ENCODE assay signal across 9 mouse cellular contexts in the genomic region with DNA sequence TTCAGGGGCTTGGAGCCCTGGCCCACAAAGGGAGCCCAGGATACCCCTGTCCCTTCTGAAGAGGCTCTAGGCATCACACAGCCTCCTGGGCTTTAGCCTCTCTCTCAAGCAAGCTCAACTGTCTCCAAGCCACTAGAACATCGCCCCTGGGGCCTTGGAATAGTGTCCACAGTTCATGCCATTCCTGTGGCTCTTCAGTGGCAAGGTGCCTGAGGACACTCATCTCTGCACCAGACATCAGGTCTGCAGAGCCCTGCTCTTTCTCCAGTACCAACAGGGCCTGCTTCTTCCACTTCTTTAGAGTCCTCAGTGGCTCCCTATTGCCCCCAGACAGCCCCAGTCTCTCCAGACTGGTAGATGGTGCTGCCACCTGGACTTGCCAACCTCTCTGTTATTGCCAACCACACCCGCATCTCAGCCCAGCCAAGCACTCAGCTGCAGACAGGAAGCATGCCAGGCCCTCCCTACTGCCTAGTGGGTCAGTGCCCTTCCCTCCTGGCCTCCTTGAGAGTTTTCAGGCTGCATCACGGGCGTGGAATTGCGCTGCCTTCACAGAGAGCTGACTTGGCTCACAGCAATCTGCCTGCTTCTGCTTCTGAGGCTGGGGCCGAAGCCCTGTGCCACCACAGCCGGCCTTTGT. TPM values are rescaled to one million over a fixed set of nuclear protein-coding genes. Genes with fewer than 3 reads are reported as not detected.
A peak's percentile ranks its signal among the peaks of the same experiment; 100 is the strongest.
DNase-seq lines count a peak whose midpoint lies in the region; ATAC-seq and TF ChIP-seq lines count a peak whose summit lies in the region.
"Had no signal": no experiment of that assay in that cellular context is flagged by ENCODE, and none has a peak within 500 bp of the region (broad histone marks: within the 10 kb centered on the region; RNA-seq: fewer than 3 reads in every experiment).

No protein-coding gene starts in this region.

- no peak overlapping the region for H3K4me3 ChIP-seq in lung, postnatal 0 days (ENCODE audit: low read depth, low read length)
- H3K4me3 ChIP-seq in midbrain, embryonic 15.5 days: no peak overlapping the region
- H3K4me3 ChIP-seq: neural tube, embryonic 12.5 days had no signal

- 49% methylated on average over 7 of the region's 7 CpGs for WGBS in lung, postnatal 0 days
- WGBS in midbrain, embryonic 15.5 days: 80% methylated on average over 7 of the region's 7 CpGs

- 0 out of 2 replicates have a peak, but pooled peaks have one; percentile 10 for ATAC-seq in erythroid progenitor cell, adult 5-6 weeks (replicated peaks; ENCODE audit: low FRiP score, poor library complexity, severe bottlenecking)
- peak; percentile 65 for ATAC-seq in lung, postnatal 0 days
- ATAC-seq in midbrain, embryonic 15.5 days (replicated peaks): no peak
- no peak for ATAC-seq in activated CD4-positive, CD25-positive, alpha-beta regulatory T cell, adult 4 months

- no peak overlapping the region for H3K4me2 ChIP-seq in lung, postnatal 0 days (replicated peaks; ENCODE audit: low read depth, low read length)
- H3K4me2 ChIP-seq in midbrain, embryonic 15.5 days: no peak overlapping the region
- H3K4me2 ChIP-seq: neural tube, embryonic 12.5 days had no signal

- H3K4me1 ChIP-seq in lung, postnatal 0 days (ENCODE audit: insufficient read depth, low read depth, low read length): peaks cover 57% of the 10 kb centered on the region
- H3K4me1 ChIP-seq in midbrain, embryonic 15.5 days: peaks cover 7% of the 10 kb centered on the region; the same call in 1 of the 2 replicates
- H3K4me1 ChIP-seq: neural tube, embryonic 12.5 days had no signal

- no peaks in the 10 kb centered on the region for H3K27me3 ChIP-seq in lung, postnatal 0 days (replicated peaks; ENCODE audit: insufficient read depth, low read length)
- no peaks in the 10 kb centered on the region for H3K27me3 ChIP-seq in midbrain, embryonic 15.5 days (replicated peaks)
- H3K27me3 ChIP-seq: neural tube, embryonic 12.5 days had no signal

- H3K36me3 ChIP-seq in lung, postnatal 0 days (ENCODE audit: insufficient read depth, low read length): 0 out of 2 replicates have a peak, but pooled peaks cover 6% of the 10 kb centered on the region
- no peaks in the 10 kb centered on the region for H3K36me3 ChIP-seq in midbrain, embryonic 15.5 days (replicated peaks)
- H3K36me3 ChIP-seq: neural tube, embryonic 12.5 days had no signal

- H3K27ac ChIP-seq in lung, postnatal 0 days (ENCODE audit: low read length): peak overlapping the region; percentile 82
- no peak overlapping the region for H3K27ac ChIP-seq in midbrain, embryonic 15.5 days
- H3K27ac ChIP-seq: neural tube, embryonic 12.5 days had no signal

- no peak for TF ChIP-seq CTCF in lung, postnatal 0 days (IDR thresholded peaks at IDR 0.05)

- H3K9me3 ChIP-seq in lung, postnatal 0 days (ENCODE audit: low read length): no peaks in the 10 kb centered on the region
- no peaks in the 10 kb centered on the region for H3K9me3 ChIP-seq in midbrain, embryonic 15.5 days
- H3K9me3 ChIP-seq: neural tube, embryonic 12.5 days had no signal

- peak; percentile 39 for DNase-seq in kidney, postnatal 10 days
- no peak for DNase-seq in kidney, postnatal 4 days
- peak; percentile 79 for DNase-seq in adrenal gland, adult 2 months
- DNase-seq in lung, postnatal 0 days (ENCODE audit: low spot score): peak; percentile 88
- no peak for DNase-seq in left cerebral cortex, adult 18-20 months (ENCODE audit: low spot score in 2 of 2)

- TF ChIP-seq EP300 in lung, postnatal 0 days (IDR thresholded peaks at IDR 0.05): no peak

- no peak overlapping the region for H3K9ac ChIP-seq in lung, postnatal 0 days (replicated peaks; ENCODE audit: low read depth)
- H3K9ac ChIP-seq in midbrain, embryonic 15.5 days: no peak overlapping the region
- H3K9ac ChIP-seq: neural tube, embryonic 12.5 days had no signal

RNA-seq across cellular contexts. Expression of gene Il4ra, which starts 8.3 kb away (rescaled TPM):
- total RNA-seq in adrenal gland, adult 2 months (2021): 100 to 1,000 TPM in 1 of 2 experiments, 10 to 100 TPM in 1; 49.6 to 142 TPM
- 76.2 and 114 TPM in 2 replicates for polyA plus RNA-seq in adrenal gland, adult 2 months (2012; rRNA removed)
- total RNA-seq in erythroid progenitor cell, adult 5-6 weeks (2015; ENCODE audit: low replicate concordance): 0.84 and 2.2 TPM in 2 replicates
- total RNA-seq in erythroid progenitor cell, adult 5-6 weeks (2017; ENCODE audit: low replicate concordance): 3.3 and 5.7 TPM in 2 replicates
- 29.7 and 31.8 TPM in 2 replicates for polyA plus RNA-seq in lung, postnatal 0 days (2015; fragmentation: Nextera tagmentation; extraction: Ambion mirVana)
- 5.4 and 5.9 TPM in 2 replicates for polyA plus RNA-seq in midbrain, embryonic 15.5 days (2015; fragmentation: Nextera tagmentation; extraction: Ambion mirVana)
- polyA plus RNA-seq in activated CD4-positive, CD25-positive, alpha-beta regulatory T cell, adult 4 months (2017; shearing (Covaris generic)): 10 to 100 TPM; 67.8 to 77.8 TPM
- total RNA-seq in left cerebral cortex, adult 18-20 months (2021): 1 to 10 TPM; 9.0 to 9.2 TPM

RNA-seq across cellular contexts. Expression of gene Il21r, which starts 43.0 kb away (rescaled TPM):
- total RNA-seq in adrenal gland, adult 2 months (2021): under 1 TPM; 0.52 to 0.76 TPM
- polyA plus RNA-seq in adrenal gland, adult 2 months (2012; rRNA removed): 1.9 and 2.4 TPM in 2 replicates
- total RNA-seq in erythroid progenitor cell, adult 5-6 weeks (2015; ENCODE audit: low replicate concordance): 1.7 and 1.8 TPM in 2 replicates
- total RNA-seq in erythroid progenitor cell, adult 5-6 weeks (2017; ENCODE audit: low replicate concordance): 2.2 and 2.7 TPM in 2 replicates
- polyA plus RNA-seq in lung, postnatal 0 days (2015; fragmentation: Nextera tagmentation; extraction: Ambion mirVana): 0.38 and 0.65 TPM in 2 replicates
- 0.39 and 0.41 TPM in 2 replicates for polyA plus RNA-seq in midbrain, embryonic 15.5 days (2015; fragmentation: Nextera tagmentation; extraction: Ambion mirVana)
- polyA plus RNA-seq in activated CD4-positive, CD25-positive, alpha-beta regulatory T cell, adult 4 months (2017; shearing (Covaris generic)): 10 to 100 TPM; 53.6 to 63.4 TPM
- total RNA-seq in left cerebral cortex, adult 18-20 months (2021): 1 to 10 TPM; 1.2 to 1.5 TPM

Comparison
In these comparisons a context has a peak if more than half of its experiments do, and no peak if none do; other contexts are left out.
1. DNase-seq: peak in kidney, postnatal 10 days (single experiment), adrenal gland, adult 2 months (single experiment) and lung, postnatal 0 days (single experiment); none in kidney, postnatal 4 days (0 of 2) and left cerebral cortex, adult 18-20 months (0 of 2).
2. ATAC-seq: peak in erythroid progenitor cell, adult 5-6 weeks (single experiment) and lung, postnatal 0 days (single experiment); none in midbrain, embryonic 15.5 days (single experiment) and activated CD4-positive, CD25-positive, alpha-beta regulatory T cell, adult 4 months (single experiment).
3. RNA of gene Il21r, which starts 43.0 kb away (polyA plus RNA-seq): 53.6 to 63.4 TPM in activated CD4-positive, CD25-positive, alpha-beta regulatory T cell, adult 4 months; 1.9 to 2.4 TPM in adrenal gland, adult 2 months, 0.39 to 0.41 TPM in midbrain, embryonic 15.5 days and 0.38 to 0.65 TPM in lung, postnatal 0 days; every median in the first group is over 10 times any median in the second.